Mouse (Mus musculus): ENCODE measurements around the gene Olfr108.

The Olfr108 gene

GRCm38 (mm10) chr17:37445180-37445579 is at the start of gene Olfr108:
Gene Olfr108, plus strand, starts transcription at chr17:37445480.
- no peak for DNase-seq (ENCODE audit: extremely low read depth, low read depth)

GRCm38 (mm10) chr17:37398926-37399325 is 46.4 kb upstream of the Olfr108 start, which contains the start of gene Olfr107:
Gene Olfr107, plus strand, starts transcription at chr17:37399226.
- no peak for DNase-seq (ENCODE audit: extremely low read depth, low read depth)

- DNase-seq (ENCODE audit: extremely low read depth, low read depth) = no peak
Observed at GRCm38 (mm10) chr17:37413380-37413779, 31.9 kb upstream of the Olfr108 start.

- no peak for DNase-seq (ENCODE audit: extremely low read depth, low read depth)
Observed at GRCm38 (mm10) chr17:37458616-37459015, 13.3 kb downstream of the Olfr108 start, which contains the start of gene Olfr109. Gene Olfr109, plus strand, starts transcription at chr17:37458916.

- no peak for DNase-seq (ENCODE audit: extremely low read depth, low read depth)
Observed at GRCm38 (mm10) chr17:37483452-37483851, 38.2 kb downstream of the Olfr108 start, which contains the start of gene H2-M2. Gene H2-M2, minus strand, starts transcription at chr17:37483552.

- peak; percentile 8 for DNase-seq (ENCODE audit: extremely low read depth, low read depth)
Observed at GRCm38 (mm10) chr17:37491930-37492518, 46.7 kb downstream of the Olfr108 start, which contains the start of gene Olfr110. Gene Olfr110, plus strand, starts transcription at chr17:37492468.

Measured in MEL-GATA-1-ER (cell line).